Mouse (Mus musculus) heart, postnatal 25 days (tissue): ENCODE data around the gene Brix1. TPM values are rescaled to one million over a fixed set of nuclear protein-coding genes. Genes with fewer than 3 reads are reported as not detected.

Experiments
- DNase-seq: peaks from one replicate; pipeline ENCODE4 v3.0.0; 2022; ENCODE audit warnings: low spot score
- intact Hi-C: fragments of 180-260 bp; cut with DNase I; formaldehyde crosslinking; loops from one replicate; pipeline ENCODE4 v1.15.1; 2025
- total RNA-seq, 2 experiments: library from RNA; stranded (reverse); gene quantifications; 2 replicates each; pipeline ENCODE4 v1.2.3; 2021

The Brix1 gene
- total RNA-seq, 2 experiments from 2014 or later: 18.4 to 22.5 TPM

DNA sequence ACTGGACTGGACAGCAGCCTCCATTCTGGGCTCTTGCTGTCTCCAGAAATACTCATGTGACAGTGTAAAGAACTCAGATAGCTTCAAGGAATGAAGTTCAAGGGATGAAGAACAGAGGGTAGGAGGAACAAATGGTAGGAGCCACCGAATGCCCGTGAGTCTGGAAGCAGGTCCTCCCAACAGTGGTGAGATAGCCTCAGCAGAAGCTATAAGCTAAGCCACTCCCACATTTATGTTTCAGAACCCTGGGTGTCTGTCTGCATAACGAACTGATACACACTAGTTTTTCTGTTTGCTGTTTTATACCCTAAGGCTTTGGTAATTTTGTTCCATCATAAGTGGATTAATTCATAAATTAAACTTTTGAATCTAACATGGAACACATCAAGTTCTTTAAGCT, 21.1 kb downstream of the Brix1 start:
- intact Hi-C loops: no loop called here
- DNase-seq: no peak

DNA sequence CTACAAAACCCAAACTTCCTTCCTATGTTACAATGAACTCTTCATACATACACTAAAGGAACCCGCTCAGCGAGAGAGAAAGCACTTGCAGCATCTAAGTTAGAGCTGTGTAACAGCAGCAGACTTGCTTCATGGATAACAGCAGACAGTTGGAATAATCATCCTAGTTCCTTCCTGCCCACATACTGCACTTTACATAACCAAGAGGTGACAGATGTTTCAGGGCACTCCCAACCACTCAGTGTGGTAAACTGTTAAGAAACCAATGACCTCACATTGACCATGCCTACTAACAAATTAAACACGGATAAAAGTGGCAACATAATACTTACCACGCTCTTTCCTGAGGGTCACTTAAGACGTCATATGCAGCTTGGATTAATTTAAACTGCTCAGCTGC, 22.2 kb downstream of the Brix1 start:
- no peak for DNase-seq
- intact Hi-C loops: no loop called here

GRCm38 (mm10) chr15:10460986-10461385, 24.8 kb downstream of the Brix1 start:
- DNase-seq: peak; percentile 3
- intact Hi-C loops: no loop called here

- no peak for DNase-seq
These were observed 38.6 kb downstream of the Brix1 start for GRCm38 (mm10) chr15:10447102-10447501.

DNA sequence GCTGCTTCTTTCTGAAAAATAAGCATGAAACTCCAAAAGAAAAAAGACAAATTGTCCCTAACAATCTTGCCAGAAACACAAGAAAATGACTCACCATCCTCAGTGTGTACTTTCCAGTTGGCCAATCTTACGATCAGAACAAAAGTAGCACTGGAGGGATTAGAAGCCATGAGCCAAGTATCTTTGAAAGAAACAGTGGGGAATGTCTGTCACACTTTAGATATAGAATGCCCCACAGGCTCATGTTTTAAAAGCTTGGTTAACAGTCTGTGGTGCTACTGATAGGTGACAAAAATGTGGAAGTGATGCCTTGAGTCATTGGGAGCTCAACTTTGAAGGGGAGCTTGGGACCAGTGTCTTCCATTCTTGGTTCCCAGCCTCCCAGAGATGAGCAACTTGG, 43.5 kb downstream of the Brix1 start:
- intact Hi-C loops: no loop called here

More at GRCm38 (mm10) chr15:10447102-10447501, 38.6 kb downstream of the Brix1 start:
- intact Hi-C loops: no loop called here

GRCm38 (mm10) chr15:10441493-10441892, 44.3 kb downstream of the Brix1 start:
- DNase-seq: no peak
- intact Hi-C loops: no loop called here

More for the DNA sequence above, 43.5 kb downstream of the Brix1 start:
- DNase-seq: no peak

DNA sequence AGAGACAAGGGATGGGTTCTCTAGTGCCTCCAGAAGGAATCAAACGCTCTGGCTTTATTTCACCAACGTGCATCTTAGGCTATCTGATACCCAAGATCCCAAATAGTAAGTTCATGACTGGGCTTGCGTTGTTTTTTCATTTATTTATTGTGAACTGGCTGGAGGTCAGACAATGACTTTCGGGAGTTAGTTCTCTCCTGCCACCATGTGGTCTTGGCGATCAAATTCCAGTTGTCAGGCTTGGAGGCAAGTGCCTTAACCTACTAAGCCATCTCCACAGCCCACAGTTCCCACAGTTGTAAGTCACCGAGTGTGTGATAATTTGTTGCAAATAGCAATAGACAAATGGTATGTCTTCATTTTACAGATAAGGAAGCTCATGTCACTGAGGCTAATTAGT, 45.8 kb downstream of the Brix1 start:
- intact Hi-C loops: no loop called here

GRCm38 (mm10) chr15:10436893-10437292, 48.9 kb downstream of the Brix1 start:
- no peak for DNase-seq
- intact Hi-C loops: no loop called here

More for the DNA sequence above, 45.8 kb downstream of the Brix1 start:
- no peak for DNase-seq

DNA sequence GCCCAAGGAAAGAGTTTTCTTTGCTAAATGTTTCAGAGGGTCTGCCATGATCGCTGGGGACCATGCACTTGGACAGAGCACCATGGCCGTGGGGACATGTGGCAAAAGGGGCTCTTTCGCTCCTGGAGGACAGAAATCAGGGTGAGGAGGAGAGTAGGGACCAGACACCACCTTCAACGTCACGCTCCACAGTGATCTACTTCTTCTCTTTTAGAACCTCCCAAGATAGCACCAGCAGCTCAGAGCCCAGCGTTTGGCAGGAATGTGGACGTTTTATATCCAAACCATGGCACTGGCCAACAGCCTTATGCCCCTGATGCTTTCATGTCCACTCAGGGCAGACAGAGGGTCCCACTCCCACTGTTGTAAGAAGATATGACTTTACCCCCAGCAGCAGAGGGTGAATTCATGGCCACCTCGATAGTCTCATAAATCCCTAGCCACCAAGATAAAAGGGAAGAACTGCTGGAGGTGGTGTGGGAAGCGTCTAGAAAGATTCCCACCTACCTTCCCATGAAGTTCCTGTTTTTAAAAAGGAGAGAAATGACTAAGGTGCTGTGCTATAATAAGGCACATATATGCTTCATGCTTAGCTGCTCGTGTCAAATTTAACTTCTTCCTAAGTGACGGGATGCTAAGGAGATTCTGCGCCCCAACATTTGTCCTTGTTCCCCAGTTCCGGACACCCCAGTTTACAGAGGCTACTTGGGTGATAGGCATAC, 59.0 kb downstream of the Brix1 start:
- no peak for DNase-seq
- intact Hi-C loops: no loop called here

DNA sequence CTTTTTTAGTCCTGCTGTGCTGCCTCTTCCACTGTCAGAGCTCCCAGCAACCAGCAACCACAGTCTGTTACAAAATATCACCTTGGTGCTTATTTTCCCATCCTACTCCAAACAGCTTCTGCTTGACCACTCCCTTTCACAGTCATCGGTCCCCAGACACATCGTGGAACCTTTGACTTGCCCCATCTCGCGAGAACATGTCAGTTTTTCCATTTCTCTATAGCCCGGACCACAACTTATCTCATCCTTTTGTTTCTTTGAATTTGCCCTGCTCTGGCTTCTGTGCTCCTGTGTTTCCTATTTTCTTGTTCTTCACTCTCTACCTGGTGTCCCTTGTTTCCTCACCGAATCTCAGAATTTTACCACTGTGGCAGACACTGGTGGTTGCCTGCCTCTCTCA, 59.6 kb downstream of the Brix1 start:
- intact Hi-C loops: no loop called here
- DNase-seq: no peak

Other genes starting within 250 kb of the Brix1 start
- gene Gm21973, start 160.6 kb downstream of the Brix1 start, total RNA-seq: not detected
- not detected for gene Agxt2, start 127.4 kb downstream of the Brix1 start, total RNA-seq
- gene Dnajc21, start 15.4 kb downstream of the Brix1 start, total RNA-seq: 10 to 100 TPM; 33.6 to 34.5 TPM
- gene Rad1, start 71 bp upstream of the Brix1 start, total RNA-seq: 1 to 10 TPM; 6.7 to 8.2 TPM
- gene Ttc23l, start 72.7 kb upstream of the Brix1 start, total RNA-seq: not detected
- gene Rai14, start 228.7 kb upstream of the Brix1 start, total RNA-seq: 1 to 10 TPM; 3.2 to 3.8 TPM